Mouse (Mus musculus) erythroblast, embryonic 14.5 days (primary cell): ENCODE results near the gene Tmem274. TPM values are rescaled to one million over a fixed set of nuclear protein-coding genes. Genes with fewer than 3 reads are reported as not detected.
A peak's percentile ranks its signal among the peaks of the same experiment; 100 is the strongest.
"Not testable (repeated sequence)": the region's sequence is repeated elsewhere in the genome, so short reads cannot be mapped to it uniquely, and the experiment has no call there.

Source experiments
- H3K27me3 ChIP-seq: 2 replicates; pipeline ENCODE4 v1.6.1; 2012; ENCODE audit warnings: inconsistent platforms; ENCODE audit not compliant: control insufficient read depth
- H3K36me3 ChIP-seq: 2 replicates; pipeline ENCODE4 v1.6.1; 2012; ENCODE audit warnings: mild to moderate bottlenecking, inconsistent platforms; ENCODE audit not compliant: control insufficient read depth
- H3K4me1 ChIP-seq: 2 replicates; pipeline ENCODE4 v1.6.1; 2012; ENCODE audit warnings: inconsistent platforms; ENCODE audit not compliant: control insufficient read depth
- H3K4me3 ChIP-seq: replicated peaks from 2 replicates; pipeline ENCODE3; 2012; ENCODE audit warnings: moderate library complexity, mild to moderate bottlenecking, inconsistent platforms
- H3K9me3 ChIP-seq: 2 replicates; pipeline ENCODE4 v1.6.1; 2012; ENCODE audit warnings: low read length, inconsistent platforms, mixed read lengths; ENCODE audit not compliant: control insufficient read depth
- GATA1 ChIP-seq: IDR thresholded peaks from 2 replicates; pipeline ENCODE4 v1.6.1; 2012; ENCODE audit warnings: low read length, inconsistent platforms, mixed read lengths
- TAL1 ChIP-seq: IDR thresholded peaks from 3 replicates; pipeline ENCODE4 v1.6.1; 2012; ENCODE audit warnings: low read length, inconsistent platforms, mixed read lengths
- polyA plus RNA-seq: library from polyadenylated mRNA; stranded (reverse); fragments of >175 nt; gene quantifications from 2 replicates; pipeline ENCODE4 v1.2.3, GENCODE M21; 2012

Tmem274 gene
- polyA plus RNA-seq: not detected in 2 replicates

DNA sequence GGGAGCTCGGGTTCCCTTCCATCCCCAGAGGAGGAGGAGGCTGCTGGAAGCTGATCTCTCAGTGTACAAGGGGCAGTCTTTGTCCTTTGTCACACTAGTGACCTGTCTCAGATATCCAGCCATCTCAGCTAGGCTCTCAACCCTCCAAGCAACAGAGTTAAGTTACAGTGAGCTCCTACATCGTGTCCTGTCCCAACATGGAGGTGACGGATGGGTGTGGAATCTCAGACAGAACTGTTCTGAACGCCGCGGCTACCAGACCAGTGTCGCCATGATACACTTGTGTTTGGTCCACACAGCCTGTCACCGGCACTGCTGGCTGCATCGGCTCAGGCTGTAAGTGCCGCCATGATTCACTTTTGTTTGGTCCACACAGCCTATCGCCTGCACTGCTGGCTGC is at the start of gene Tmem274:
TSS of gene Tmem274 (plus strand) at position 301 of the 400 bp plus-strand sequence.
- TF ChIP-seq GATA1: no peak
- no peak for TF ChIP-seq TAL1
- Histone ChIP-seq H3K27me3 (no peaks in the 10 kb centered on the region), H3K36me3 (peaks cover 15% of the 10 kb centered on the region), H3K4me1 (no peaks in the 10 kb centered on the region), H3K9me3 (no peaks in the 10 kb centered on the region), H3K4me3 (no peak within 1 kb of the TSS)

DNA sequence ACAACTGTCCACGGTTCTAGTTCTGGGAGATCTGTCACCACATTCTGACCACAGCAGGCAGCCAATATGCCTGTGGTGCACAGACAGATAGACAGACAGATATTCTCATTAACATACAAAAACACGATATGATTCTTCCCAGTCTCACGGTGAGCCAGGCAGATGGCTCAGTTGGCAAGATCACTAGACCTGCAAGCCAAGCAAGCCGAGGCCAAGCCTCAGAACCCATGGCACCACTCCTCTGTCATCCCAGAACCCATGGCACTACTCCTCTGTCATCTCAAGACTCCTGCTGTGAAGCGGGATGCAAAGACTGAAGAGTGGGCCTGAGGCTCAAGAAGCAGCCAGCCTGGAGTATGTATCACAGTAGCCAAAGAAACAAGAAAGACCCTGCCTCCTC is 47.6 kb upstream of the Tmem274 start:
- no peaks in the 10 kb centered on the region for H3K27me3 ChIP-seq
- TF ChIP-seq GATA1 (no peak), TAL1 (no peak)
- H3K4me3 ChIP-seq: no peak overlapping the region
- H3K4me1 ChIP-seq: peaks cover 21% of the 10 kb centered on the region
- H3K36me3 ChIP-seq: no peaks in the 10 kb centered on the region
- no peaks in the 10 kb centered on the region for H3K9me3 ChIP-seq

- H3K9me3 ChIP-seq, H3K4me1 ChIP-seq, H3K36me3 ChIP-seq, H3K4me3 ChIP-seq, H3K27me3 ChIP-seq: not testable (repeated sequence)
These were observed 45.3 kb upstream of the Tmem274 start for GRCm38 (mm10) chr4:149431887-149432286.

GRCm38 (mm10) chr4:149440576-149440975 is 36.6 kb upstream of the Tmem274 start:
- H3K4me3 ChIP-seq: no peak overlapping the region
- TF ChIP-seq TAL1: no peak
- TF ChIP-seq GATA1: no peak
- H3K27me3 ChIP-seq: no peaks in the 10 kb centered on the region
- peaks cover 12% of the 10 kb centered on the region for H3K4me1 ChIP-seq
- H3K36me3 ChIP-seq: no peaks in the 10 kb centered on the region
- no peaks in the 10 kb centered on the region for H3K9me3 ChIP-seq

GRCm38 (mm10) chr4:149442436-149442835 is 34.7 kb upstream of the Tmem274 start:
- TF ChIP-seq TAL1 (no peak), GATA1 (no peak)
- peaks cover 22% of the 10 kb centered on the region for H3K4me1 ChIP-seq
- H3K4me3 ChIP-seq: no peak overlapping the region
- no peaks in the 10 kb centered on the region for H3K9me3 ChIP-seq
- no peaks in the 10 kb centered on the region for H3K36me3 ChIP-seq
- no peaks in the 10 kb centered on the region for H3K27me3 ChIP-seq

DNA sequence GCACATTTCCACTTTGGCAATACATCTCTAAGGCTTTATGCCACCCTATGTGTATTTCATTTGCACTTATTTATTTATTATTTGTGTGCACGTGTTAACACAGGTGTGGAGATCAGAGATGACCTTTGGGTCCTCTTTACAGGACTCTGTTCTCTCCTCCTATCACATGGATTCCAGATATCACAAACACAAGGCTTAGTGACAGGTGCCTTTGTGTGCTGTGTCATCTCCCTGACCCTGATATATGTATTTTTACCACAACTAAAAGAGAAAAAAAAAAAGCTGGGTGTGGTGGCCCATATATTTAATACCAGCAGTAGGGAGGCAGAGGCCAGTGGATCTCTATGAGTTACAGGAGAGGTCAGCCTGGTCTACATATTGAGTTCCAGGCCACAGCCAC is 32.7 kb upstream of the Tmem274 start:
- Histone ChIP-seq H3K27me3 (no peaks in the 10 kb centered on the region), H3K36me3 (no peaks in the 10 kb centered on the region), H3K4me1 (peaks cover 22% of the 10 kb centered on the region), H3K4me3 (no peak overlapping the region), H3K9me3 (no peaks in the 10 kb centered on the region)
- TF ChIP-seq TAL1 (no peak), GATA1 (no peak)

GRCm38 (mm10) chr4:149444964-149445701 is 32.0 kb upstream of the Tmem274 start:
- peak overlapping the region; percentile 62 for H3K4me3 ChIP-seq
- no peaks in the 10 kb centered on the region for H3K36me3 ChIP-seq
- no peaks in the 10 kb centered on the region for H3K27me3 ChIP-seq
- H3K9me3 ChIP-seq: no peaks in the 10 kb centered on the region
- H3K4me1 ChIP-seq: peaks cover 22% of the 10 kb centered on the region
- TF ChIP-seq TAL1 (no peak), GATA1 (no peak)

DNA sequence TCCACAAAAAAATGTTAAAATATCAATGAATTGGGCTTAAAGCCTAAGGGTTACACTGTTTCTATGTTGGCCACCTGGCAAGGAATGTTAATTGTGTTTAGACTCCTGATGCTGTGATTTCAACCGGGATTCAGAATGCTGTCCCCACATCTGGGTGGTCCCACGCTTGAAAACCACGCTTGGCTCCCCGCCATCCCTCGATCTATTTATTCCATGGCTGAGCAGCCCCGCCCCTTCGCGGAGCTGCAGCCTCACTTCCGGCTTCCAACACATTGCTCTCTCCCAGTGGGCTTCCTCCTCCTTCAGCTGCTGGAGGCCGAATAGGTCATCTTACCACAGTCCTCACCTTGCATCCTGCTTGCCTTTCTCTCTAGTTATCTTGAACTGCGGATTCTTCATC is 31.3 kb upstream of the Tmem274 start:
- H3K4me1 ChIP-seq: peaks cover 22% of the 10 kb centered on the region
- no peaks in the 10 kb centered on the region for H3K9me3 ChIP-seq
- TF ChIP-seq TAL1 (no peak), GATA1 (no peak)
- no peaks in the 10 kb centered on the region for H3K36me3 ChIP-seq
- no peaks in the 10 kb centered on the region for H3K27me3 ChIP-seq
- peak overlapping the region; percentile 62 for H3K4me3 ChIP-seq

- H3K9me3 ChIP-seq: no peaks in the 10 kb centered on the region
- TF ChIP-seq GATA1 (no peak), TAL1 (no peak)
- peak overlapping the region; percentile 62 for H3K4me3 ChIP-seq
- H3K4me1 ChIP-seq: peaks cover 22% of the 10 kb centered on the region
- H3K36me3 ChIP-seq: no peaks in the 10 kb centered on the region
- no peaks in the 10 kb centered on the region for H3K27me3 ChIP-seq
These were observed 30.9 kb upstream of the Tmem274 start for GRCm38 (mm10) chr4:149446309-149446708.

DNA sequence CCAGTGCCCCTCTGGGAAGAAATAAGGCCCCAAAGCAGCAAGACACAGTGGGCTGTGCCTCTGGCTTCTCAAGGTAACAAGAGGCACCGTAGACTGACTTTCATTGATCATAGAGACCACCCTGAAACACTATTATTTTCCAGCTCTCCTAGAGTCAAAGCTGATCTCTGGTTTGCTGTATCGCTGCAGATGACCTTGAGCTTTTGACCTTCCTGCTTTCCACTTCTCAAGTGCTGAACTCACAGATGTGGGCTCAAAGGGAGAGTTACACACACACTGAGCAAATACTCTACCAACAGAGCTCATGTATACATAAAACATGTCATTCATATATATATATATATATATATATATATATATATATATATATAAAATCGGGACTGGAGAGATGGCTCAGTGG is 26.5 kb upstream of the Tmem274 start:
- no peaks in the 10 kb centered on the region; the same call in 1 of the 2 replicates for H3K9me3 ChIP-seq
- H3K4me1 ChIP-seq: peaks cover 9% of the 10 kb centered on the region
- H3K27me3 ChIP-seq: no peaks in the 10 kb centered on the region
- no peak overlapping the region for H3K4me3 ChIP-seq
- no peaks in the 10 kb centered on the region for H3K36me3 ChIP-seq
- no peak for TF ChIP-seq GATA1
- no peak for TF ChIP-seq TAL1
